Mouse (Mus musculus): ENCODE data around the gene Shank2. TPM values are rescaled to one million over a fixed set of nuclear protein-coding genes. Genes with fewer than 3 reads are reported as not detected.

Gene Shank2
- polyA plus RNA-seq, 1 experiment from 2014 or later = 1.2 TPM

- Histone ChIP-seq H3K27ac (ENCODE audit: low read length) (no peak overlapping the region), H3K9ac (replicated peaks; ENCODE audit: low read depth, low read length) (no peak overlapping the region), H3K4me1 (ENCODE audit: control insufficient read depth, insufficient read depth, low read length) (no peaks in the 10 kb centered on the region), H3K36me3 (ENCODE audit: control insufficient read depth, insufficient read depth, low read length) (no peaks in the 10 kb centered on the region), H3K27me3 (ENCODE audit: control insufficient read depth, insufficient read depth, low read length) (no peaks in the 10 kb centered on the region), H3K9me3 (ENCODE audit: control insufficient read depth, low read depth, low read length) (no peaks in the 10 kb centered on the region), H3K4me2 (replicated peaks; ENCODE audit: low read depth, low read length) (no peak overlapping the region), H3K4me3 (ENCODE audit: low read depth, low read length) (no peak overlapping the region)
- 67% methylated on average over 4 of the region's 4 CpGs for WGBS
- no peak for ATAC-seq (ENCODE audit: insufficient number of reproducible peaks, insufficient read depth, low FRiP score, low read depth)
These were observed 146.4 kb downstream of the Shank2 start for GRCm38 (mm10) chr7:144148111-144148510.

- H3K9ac ChIP-seq (replicated peaks; ENCODE audit: low read depth, low read length) = no peak overlapping the region
- H3K4me1 ChIP-seq (ENCODE audit: control insufficient read depth, insufficient read depth, low read length) = no peaks in the 10 kb centered on the region
- H3K27ac ChIP-seq (ENCODE audit: low read length) = no peak overlapping the region
- H3K9me3 ChIP-seq (ENCODE audit: control insufficient read depth, low read depth, low read length) = no peaks in the 10 kb centered on the region
- H3K4me2 ChIP-seq (replicated peaks; ENCODE audit: low read depth, low read length) = no peak overlapping the region
- H3K4me3 ChIP-seq (ENCODE audit: low read depth, low read length) = no peak overlapping the region
- 49% methylated on average over 4 of the region's 4 CpGs for WGBS
- no peak for ATAC-seq (ENCODE audit: insufficient number of reproducible peaks, insufficient read depth, low FRiP score, low read depth)
- H3K36me3 ChIP-seq (ENCODE audit: control insufficient read depth, insufficient read depth, low read length) = no peaks in the 10 kb centered on the region
- no peaks in the 10 kb centered on the region for H3K27me3 ChIP-seq (ENCODE audit: control insufficient read depth, insufficient read depth, low read length)
These were observed 151.4 kb downstream of the Shank2 start for GRCm38 (mm10) chr7:144153124-144153523.

- Histone ChIP-seq H3K4me2 (replicated peaks; ENCODE audit: low read depth, low read length) (no peak overlapping the region), H3K36me3 (ENCODE audit: control insufficient read depth, insufficient read depth, low read length) (no peaks in the 10 kb centered on the region), H3K4me1 (ENCODE audit: control insufficient read depth, insufficient read depth, low read length) (no peaks in the 10 kb centered on the region), H3K4me3 (ENCODE audit: low read depth, low read length) (no peak overlapping the region), H3K9ac (replicated peaks; ENCODE audit: low read depth, low read length) (no peak overlapping the region), H3K27me3 (ENCODE audit: control insufficient read depth, insufficient read depth, low read length) (no peaks in the 10 kb centered on the region), H3K27ac (ENCODE audit: low read length) (no peak overlapping the region), H3K9me3 (ENCODE audit: control insufficient read depth, low read depth, low read length) (no peaks in the 10 kb centered on the region)
- ATAC-seq (ENCODE audit: insufficient number of reproducible peaks, insufficient read depth, low FRiP score, low read depth) = no peak
- WGBS = 62% methylated on average over 8 of the region's 8 CpGs
These were observed 152.0 kb downstream of the Shank2 start for GRCm38 (mm10) chr7:144153682-144154081.

GRCm38 (mm10) chr7:144157936-144158335 lies 156.2 kb downstream of the Shank2 start:
- H3K36me3 ChIP-seq (ENCODE audit: control insufficient read depth, insufficient read depth, low read length) = no peaks in the 10 kb centered on the region
- H3K4me2 ChIP-seq (replicated peaks; ENCODE audit: low read depth, low read length) = no peak overlapping the region
- H3K9me3 ChIP-seq (ENCODE audit: control insufficient read depth, low read depth, low read length) = no peaks in the 10 kb centered on the region
- H3K27ac ChIP-seq (ENCODE audit: low read length) = no peak overlapping the region
- 93% methylated on average over 8 of the region's 8 CpGs for WGBS
- H3K27me3 ChIP-seq (ENCODE audit: control insufficient read depth, insufficient read depth, low read length) = no peaks in the 10 kb centered on the region
- no peak overlapping the region for H3K4me3 ChIP-seq (ENCODE audit: low read depth, low read length)
- no peaks in the 10 kb centered on the region for H3K4me1 ChIP-seq (ENCODE audit: control insufficient read depth, insufficient read depth, low read length)
- ATAC-seq (ENCODE audit: insufficient number of reproducible peaks, insufficient read depth, low FRiP score, low read depth) = no peak
- H3K9ac ChIP-seq (replicated peaks; ENCODE audit: low read depth, low read length) = no peak overlapping the region

- Histone ChIP-seq H3K27ac (ENCODE audit: low read length) (no peak overlapping the region), H3K4me1 (ENCODE audit: control insufficient read depth, insufficient read depth, low read length) (no peaks in the 10 kb centered on the region), H3K4me2 (replicated peaks; ENCODE audit: low read depth, low read length) (no peak overlapping the region), H3K36me3 (ENCODE audit: control insufficient read depth, insufficient read depth, low read length) (no peaks in the 10 kb centered on the region), H3K9me3 (ENCODE audit: control insufficient read depth, low read depth, low read length) (no peaks in the 10 kb centered on the region), H3K9ac (replicated peaks; ENCODE audit: low read depth, low read length) (no peak overlapping the region), H3K4me3 (ENCODE audit: low read depth, low read length) (no peak overlapping the region), H3K27me3 (ENCODE audit: control insufficient read depth, insufficient read depth, low read length) (no peaks in the 10 kb centered on the region)
- 79% methylated on average over 8 of the region's 8 CpGs for WGBS
- no peak for ATAC-seq (ENCODE audit: insufficient number of reproducible peaks, insufficient read depth, low FRiP score, low read depth)
These were observed 157.8 kb downstream of the Shank2 start for GRCm38 (mm10) chr7:144159556-144159955.

GRCm38 (mm10) chr7:144160066-144160465 lies 158.3 kb downstream of the Shank2 start:
- Histone ChIP-seq H3K4me2 (replicated peaks; ENCODE audit: low read depth, low read length) (no peak overlapping the region), H3K27ac (ENCODE audit: low read length) (no peak overlapping the region), H3K36me3 (ENCODE audit: control insufficient read depth, insufficient read depth, low read length) (no peaks in the 10 kb centered on the region), H3K27me3 (ENCODE audit: control insufficient read depth, insufficient read depth, low read length) (no peaks in the 10 kb centered on the region), H3K9me3 (ENCODE audit: control insufficient read depth, low read depth, low read length) (no peaks in the 10 kb centered on the region), H3K4me3 (ENCODE audit: low read depth, low read length) (no peak overlapping the region), H3K9ac (replicated peaks; ENCODE audit: low read depth, low read length) (no peak overlapping the region), H3K4me1 (ENCODE audit: control insufficient read depth, insufficient read depth, low read length) (no peaks in the 10 kb centered on the region)
- 44% methylated on average over 2 of the region's 2 CpGs for WGBS
- no peak for ATAC-seq (ENCODE audit: insufficient number of reproducible peaks, insufficient read depth, low FRiP score, low read depth)

DNA sequence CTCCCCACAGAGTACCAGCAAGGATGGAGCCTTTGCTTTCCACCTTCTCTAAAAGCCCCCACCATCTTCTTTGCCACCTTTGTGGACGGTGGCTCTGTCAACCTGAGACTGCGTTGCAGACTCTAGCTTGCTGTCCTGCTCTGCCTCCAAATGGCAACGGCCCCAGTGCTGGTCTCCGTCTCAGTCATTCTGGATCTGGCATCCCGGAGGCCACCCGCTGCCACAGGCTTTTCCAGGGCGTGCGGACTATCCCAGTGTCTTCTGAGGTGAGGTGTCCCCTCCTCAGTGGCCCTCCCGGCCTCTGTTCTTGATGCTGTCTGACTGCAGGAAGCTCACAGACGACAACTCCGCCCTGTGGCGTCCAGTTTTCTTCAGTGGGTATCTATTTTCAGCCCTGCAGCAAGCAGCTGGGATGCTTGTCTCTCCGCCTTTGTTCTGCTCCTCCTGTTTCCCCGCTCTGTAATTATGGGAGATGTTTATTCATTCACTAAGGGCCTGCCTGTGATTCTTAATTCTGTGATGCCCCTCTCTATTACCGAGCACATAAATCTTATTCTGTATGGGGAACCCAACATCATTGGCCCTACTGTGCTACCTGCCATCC lies 159.0 kb downstream of the Shank2 start:
- Histone ChIP-seq H3K4me2 (replicated peaks; ENCODE audit: low read depth, low read length) (no peak overlapping the region), H3K4me3 (ENCODE audit: low read depth, low read length) (no peak overlapping the region), H3K36me3 (ENCODE audit: control insufficient read depth, insufficient read depth, low read length) (no peaks in the 10 kb centered on the region), H3K9me3 (ENCODE audit: control insufficient read depth, low read depth, low read length) (no peaks in the 10 kb centered on the region), H3K27me3 (ENCODE audit: control insufficient read depth, insufficient read depth, low read length) (no peaks in the 10 kb centered on the region), H3K9ac (replicated peaks; ENCODE audit: low read depth, low read length) (no peak overlapping the region), H3K4me1 (ENCODE audit: control insufficient read depth, insufficient read depth, low read length) (no peaks in the 10 kb centered on the region), H3K27ac (ENCODE audit: low read length) (no peak overlapping the region)
- no peak for ATAC-seq (ENCODE audit: insufficient number of reproducible peaks, insufficient read depth, low FRiP score, low read depth)
- 89% methylated on average over 15 of the region's 15 CpGs for WGBS

DNA sequence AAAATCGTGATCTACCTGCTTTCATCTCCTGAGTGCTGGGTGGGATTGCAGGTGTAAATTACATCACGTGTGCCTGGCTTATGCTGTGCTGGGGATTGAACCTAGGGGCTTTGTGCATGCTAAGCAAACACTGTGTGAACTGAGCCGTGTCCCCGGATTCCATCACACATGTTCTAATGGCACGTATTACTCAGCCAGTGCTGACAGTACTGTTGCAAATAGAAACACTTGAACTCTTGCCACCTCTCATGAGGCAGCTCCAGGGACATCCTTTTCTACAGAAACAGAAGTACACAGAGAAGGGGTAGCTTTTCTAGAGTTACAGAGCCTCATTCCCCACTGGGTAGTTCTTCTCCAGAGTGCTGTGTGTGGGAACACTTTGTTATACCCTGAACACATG lies 168.5 kb downstream of the Shank2 start:
- H3K4me1 ChIP-seq (ENCODE audit: control insufficient read depth, insufficient read depth, low read length) = no peaks in the 10 kb centered on the region
- no peak overlapping the region for H3K9ac ChIP-seq (replicated peaks; ENCODE audit: low read depth, low read length)
- 68% methylated on average over 5 of the region's 5 CpGs for WGBS
- no peak for ATAC-seq (ENCODE audit: insufficient number of reproducible peaks, insufficient read depth, low FRiP score, low read depth)
- H3K36me3 ChIP-seq (ENCODE audit: control insufficient read depth, insufficient read depth, low read length) = no peaks in the 10 kb centered on the region
- H3K27me3 ChIP-seq (ENCODE audit: control insufficient read depth, insufficient read depth, low read length) = 0 out of 2 replicates have a peak, but pooled peaks cover under 1% of the 10 kb centered on the region
- no peak overlapping the region for H3K4me3 ChIP-seq (ENCODE audit: low read depth, low read length)
- no peak overlapping the region for H3K4me2 ChIP-seq (replicated peaks; ENCODE audit: low read depth, low read length)
- no peaks in the 10 kb centered on the region for H3K9me3 ChIP-seq (ENCODE audit: control insufficient read depth, low read depth, low read length)
- no peak overlapping the region for H3K27ac ChIP-seq (ENCODE audit: low read length)

DNA sequence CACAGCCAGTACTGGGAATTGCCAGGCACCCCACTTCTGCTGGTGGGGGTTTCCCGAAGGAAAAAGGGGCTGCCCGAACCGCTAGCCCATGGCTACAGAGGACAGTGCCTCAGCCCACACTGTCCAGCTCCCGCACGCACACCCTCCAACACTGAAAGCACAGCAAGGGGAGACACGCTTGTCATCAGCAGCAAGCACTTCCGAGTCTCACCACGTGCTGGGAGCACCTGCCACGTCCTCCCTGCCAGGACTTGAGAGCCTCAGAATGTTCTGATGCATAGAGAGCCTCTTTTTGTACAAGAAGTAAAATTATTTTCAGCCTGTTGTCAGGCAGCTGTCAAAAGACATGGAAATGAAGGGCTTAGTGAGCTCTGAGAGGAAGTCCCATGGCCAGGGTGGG lies 169.0 kb downstream of the Shank2 start:
- no peak for ATAC-seq (ENCODE audit: insufficient number of reproducible peaks, insufficient read depth, low FRiP score, low read depth)
- 83% methylated on average over 9 of the region's 9 CpGs for WGBS
- H3K36me3 ChIP-seq (ENCODE audit: control insufficient read depth, insufficient read depth, low read length) = no peaks in the 10 kb centered on the region
- H3K4me2 ChIP-seq (replicated peaks; ENCODE audit: low read depth, low read length) = no peak overlapping the region
- H3K27ac ChIP-seq (ENCODE audit: low read length) = no peak overlapping the region
- H3K9me3 ChIP-seq (ENCODE audit: control insufficient read depth, low read depth, low read length) = no peaks in the 10 kb centered on the region
- H3K4me1 ChIP-seq (ENCODE audit: control insufficient read depth, insufficient read depth, low read length) = 0 out of 2 replicates have a peak, but pooled peaks cover 3% of the 10 kb centered on the region
- H3K9ac ChIP-seq (replicated peaks; ENCODE audit: low read depth, low read length) = no peak overlapping the region
- H3K4me3 ChIP-seq (ENCODE audit: low read depth, low read length) = no peak overlapping the region
- H3K27me3 ChIP-seq (ENCODE audit: control insufficient read depth, insufficient read depth, low read length) = 0 out of 2 replicates have a peak, but pooled peaks cover 4% of the 10 kb centered on the region

All from stomach, embryonic 14.5 days (tissue).